Mouse (Mus musculus) midbrain, embryonic 11.5 days (tissue): ENCODE results near the gene Surf2. TPM values are rescaled to one million over a fixed set of nuclear protein-coding genes. Genes with fewer than 3 reads are reported as not detected.

ENCODE experiments used
- ATAC-seq: fragments of 200-750 bp; cut with Nextera tagmentation; 2 replicates; pipeline ENCODE4 v1.8.0; 2017; ENCODE audit warnings: moderate TSS enrichment, moderate library complexity; ENCODE audit not compliant: low FRiP score
- DNase-seq: peaks from one replicate; pipeline ENCODE4 v3.0.0; 2015; ENCODE audit warnings: low spot score; ENCODE audit errors: missing footprints
- H3K27ac ChIP-seq: fragments of 300-500 bp; sonication (generic); 2 replicates; pipeline ENCODE4 v1.5.1; 2014; ENCODE audit warnings: low read depth, low read length
- H3K27me3 ChIP-seq: fragments of 300-500 bp; sonication (generic); 2 replicates; pipeline ENCODE4 v1.6.1; 2014; ENCODE audit warnings: mild to moderate bottlenecking, low read length, moderate library complexity, mixed read lengths; ENCODE audit not compliant: control insufficient read depth, insufficient read depth
- H3K36me3 ChIP-seq: fragments of 300-500 bp; sonication (generic); 2 replicates; pipeline ENCODE4 v1.6.1; 2014; ENCODE audit warnings: mild to moderate bottlenecking, low read length, moderate library complexity, mixed read lengths; ENCODE audit not compliant: control insufficient read depth, insufficient read depth
- H3K4me1 ChIP-seq: fragments of 300-500 bp; sonication (generic); 2 replicates; pipeline ENCODE4 v1.6.1; 2014; ENCODE audit warnings: low read length; ENCODE audit not compliant: control insufficient read depth, insufficient read depth
- H3K4me2 ChIP-seq: fragments of 300-500 bp; sonication (generic); 2 replicates; pipeline ENCODE4 v1.6.1; 2014; ENCODE audit warnings: mild to moderate bottlenecking, moderate library complexity
- H3K4me3 ChIP-seq: fragments of 300-500 bp; sonication (generic); 2 replicates; pipeline ENCODE4 v1.5.1; 2014; ENCODE audit warnings: low read depth, low read length
- H3K9ac ChIP-seq: fragments of 300-500 bp; sonication (generic); 2 replicates; pipeline ENCODE4 v1.6.1; 2014; ENCODE audit warnings: low read length
- H3K9me3 ChIP-seq: fragments of 300-500 bp; sonication (generic); 2 replicates; pipeline ENCODE4 v1.6.1; 2016; ENCODE audit warnings: low read length; ENCODE audit not compliant: control insufficient read depth
- WGBS: fragments of 180-500 bp; shearing (Covaris S2); extraction: QIAGEN DNeasy Blood & Tissue Kit; methylation state at CpG from one replicate; pipeline ENCODE4 v1.1.7; 2014; 5-methylcytosine and 5-hydroxymethylcytosine counted together
- polyA plus RNA-seq: library from polyadenylated mRNA; unstranded; fragments of >200 nt; fragmentation: Nextera tagmentation; extraction: Ambion mirVana; gene quantifications from 2 replicates; pipeline ENCODE4 v1.2.1, GENCODE M21; 2014

Gene Surf2
- polyA plus RNA-seq, 1 experiment from 2014 or later = 46.5 TPM

DNA sequence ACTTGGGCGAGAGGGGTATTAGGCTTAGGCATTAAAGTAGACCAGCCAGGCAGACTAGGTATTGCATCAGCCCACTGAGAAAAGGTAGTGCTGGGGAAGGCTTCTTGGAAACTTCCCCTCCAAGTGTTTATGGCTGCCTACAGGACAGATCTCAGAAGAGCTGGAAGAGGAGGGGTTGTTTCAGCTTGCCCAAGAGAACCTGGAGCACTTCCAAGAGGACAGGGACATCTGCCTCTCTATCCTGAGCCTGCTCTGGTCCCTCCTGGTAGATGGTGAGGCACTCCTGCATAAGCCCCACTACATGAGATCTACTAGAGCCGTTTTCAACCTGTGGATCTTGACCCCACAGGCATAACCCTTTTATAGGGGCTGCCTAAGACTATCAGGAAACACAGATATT lies 34.2 kb downstream of the Surf2 start:
- DNase-seq = no peak
- no peak overlapping the region for H3K4me3 ChIP-seq
- no peaks in the 10 kb centered on the region for H3K4me1 ChIP-seq
- 92% methylated on average over 2 of the region's 2 CpGs for WGBS
- H3K36me3 ChIP-seq = peaks cover 13% of the 10 kb centered on the region
- H3K4me2 ChIP-seq = no peak overlapping the region
- H3K9me3 ChIP-seq = no peaks in the 10 kb centered on the region
- H3K27ac ChIP-seq = no peak overlapping the region
- no peak overlapping the region for H3K9ac ChIP-seq
- no peak for ATAC-seq
- no peaks in the 10 kb centered on the region for H3K27me3 ChIP-seq

DNA sequence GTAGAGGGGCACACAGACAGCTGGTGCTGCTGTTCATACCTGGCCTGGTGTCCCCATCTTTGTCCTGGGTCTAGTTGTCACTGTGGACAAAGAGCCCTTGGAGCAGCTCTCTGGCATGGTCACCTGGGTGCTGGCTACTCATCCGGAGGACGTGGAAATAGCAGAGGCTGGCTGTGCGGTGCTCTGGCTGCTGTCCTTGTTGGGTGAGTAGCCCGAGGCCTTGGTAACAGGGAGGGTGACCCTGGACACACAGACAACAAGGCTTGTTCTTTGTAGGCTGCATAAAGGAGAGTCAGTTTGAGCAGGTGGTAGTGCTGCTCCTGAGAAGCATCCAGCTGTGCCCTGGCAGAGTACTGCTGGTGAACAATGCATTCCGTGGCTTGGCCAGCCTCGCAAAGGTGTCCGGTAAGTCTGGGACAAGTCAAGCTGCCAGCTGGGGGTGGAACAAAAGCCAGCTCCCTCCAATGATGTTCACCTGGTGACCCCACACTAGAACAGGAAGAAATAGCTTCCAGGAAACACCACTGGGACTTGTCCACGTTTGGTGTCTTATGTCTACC lies 35.3 kb downstream of the Surf2 start:
- 89% methylated on average over 8 of the region's 8 CpGs for WGBS
- Histone ChIP-seq H3K4me2 (no peak overlapping the region), H3K27ac (no peak overlapping the region), H3K4me3 (no peak overlapping the region), H3K36me3 (peaks cover 20% of the 10 kb centered on the region), H3K9me3 (no peaks in the 10 kb centered on the region), H3K27me3 (no peaks in the 10 kb centered on the region), H3K9ac (no peak overlapping the region), H3K4me1 (no peaks in the 10 kb centered on the region)
- DNase-seq = no peak
- ATAC-seq = no peak

DNA sequence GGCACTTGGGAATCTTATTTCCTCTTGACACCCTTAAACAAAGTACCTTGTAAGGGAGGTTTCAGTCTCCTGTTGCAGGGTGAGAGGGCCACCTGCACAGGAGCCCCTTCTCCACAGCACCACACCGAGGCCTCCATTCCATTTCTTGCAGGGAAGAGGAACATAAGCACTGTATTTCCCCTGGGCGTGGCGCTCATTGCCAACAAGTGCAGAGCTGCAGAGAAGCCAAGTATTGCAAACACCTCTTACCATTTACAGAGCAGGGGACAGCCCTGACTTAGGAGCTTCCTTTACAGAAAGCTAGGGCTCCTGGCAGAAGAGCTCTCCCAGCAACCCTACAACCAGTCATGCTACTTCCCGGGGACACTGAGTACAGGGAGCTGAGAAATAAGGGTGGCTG lies 36.0 kb downstream of the Surf2 start:
- 94% methylated on average over 4 of the region's 4 CpGs for WGBS
- H3K4me1 ChIP-seq = no peaks in the 10 kb centered on the region
- H3K36me3 ChIP-seq = peaks cover 25% of the 10 kb centered on the region
- DNase-seq (no peak), ATAC-seq (no peak)
- H3K4me3 ChIP-seq = no peak overlapping the region
- H3K9me3 ChIP-seq = no peaks in the 10 kb centered on the region
- no peaks in the 10 kb centered on the region for H3K27me3 ChIP-seq
- H3K4me2 ChIP-seq = no peak overlapping the region
- no peak overlapping the region for H3K9ac ChIP-seq
- H3K27ac ChIP-seq = no peak overlapping the region

DNA sequence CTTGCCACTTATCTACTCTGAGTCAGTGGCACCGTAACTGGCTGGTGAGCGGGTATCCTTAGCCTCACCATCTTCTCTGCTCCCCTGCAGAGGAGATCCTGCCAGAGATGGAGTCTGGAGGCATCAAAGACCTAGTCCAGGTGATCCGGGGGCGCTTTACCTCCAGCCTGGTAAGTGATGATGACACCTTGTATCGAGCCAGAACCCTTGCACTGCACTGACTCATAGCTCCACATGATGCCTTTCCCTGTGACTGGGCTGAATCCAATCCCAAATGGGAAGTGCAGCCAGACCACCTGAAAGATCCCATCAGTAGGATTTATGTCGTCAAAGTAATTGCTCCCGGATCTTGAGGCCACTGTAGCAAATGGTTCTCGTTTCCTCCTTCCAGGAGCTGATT lies 36.7 kb downstream of the Surf2 start:
- H3K9me3 ChIP-seq = no peaks in the 10 kb centered on the region
- H3K4me2 ChIP-seq = no peak overlapping the region
- peaks cover 31% of the 10 kb centered on the region for H3K36me3 ChIP-seq
- no peaks in the 10 kb centered on the region for H3K27me3 ChIP-seq
- H3K9ac ChIP-seq = no peak overlapping the region
- 94% methylated on average over 8 of the region's 8 CpGs for WGBS
- no peak overlapping the region for H3K4me3 ChIP-seq
- H3K4me1 ChIP-seq = no peaks in the 10 kb centered on the region
- ATAC-seq (no peak), DNase-seq (no peak)
- no peak overlapping the region for H3K27ac ChIP-seq

DNA sequence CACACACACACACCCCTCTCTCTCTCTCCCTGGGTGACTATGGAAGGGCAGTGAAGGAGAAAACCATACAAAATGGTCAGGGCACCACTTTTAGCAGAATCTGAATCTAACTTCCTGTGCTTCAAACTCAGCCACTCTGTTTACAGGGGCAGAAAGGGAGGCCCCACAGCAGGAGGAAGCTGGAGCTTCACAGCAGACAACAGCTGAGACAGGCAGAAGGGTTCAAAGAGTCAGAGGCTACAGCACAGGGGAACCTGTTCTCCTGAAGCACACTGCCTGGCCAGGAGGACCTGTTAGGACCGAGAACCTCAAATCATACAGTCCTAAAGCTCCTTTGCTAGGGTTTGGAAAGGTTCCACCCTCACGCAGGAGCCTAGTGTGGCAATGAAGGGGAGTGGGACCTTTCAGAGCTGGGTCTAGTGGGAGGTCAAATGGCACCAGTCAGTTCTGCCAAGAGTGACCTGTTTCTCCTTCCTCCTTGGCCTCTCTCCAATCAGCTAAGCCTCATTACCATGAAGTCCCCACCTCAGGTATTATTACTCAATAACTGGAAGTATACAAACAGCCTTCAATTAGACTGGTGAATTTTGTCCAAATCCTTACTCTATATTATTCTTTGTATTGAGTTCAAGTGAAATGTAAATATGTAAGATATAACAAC lies 38.7 kb downstream of the Surf2 start:
- WGBS = 95% methylated on average over 2 of the region's 2 CpGs
- peaks cover 35% of the 10 kb centered on the region for H3K36me3 ChIP-seq

DNA sequence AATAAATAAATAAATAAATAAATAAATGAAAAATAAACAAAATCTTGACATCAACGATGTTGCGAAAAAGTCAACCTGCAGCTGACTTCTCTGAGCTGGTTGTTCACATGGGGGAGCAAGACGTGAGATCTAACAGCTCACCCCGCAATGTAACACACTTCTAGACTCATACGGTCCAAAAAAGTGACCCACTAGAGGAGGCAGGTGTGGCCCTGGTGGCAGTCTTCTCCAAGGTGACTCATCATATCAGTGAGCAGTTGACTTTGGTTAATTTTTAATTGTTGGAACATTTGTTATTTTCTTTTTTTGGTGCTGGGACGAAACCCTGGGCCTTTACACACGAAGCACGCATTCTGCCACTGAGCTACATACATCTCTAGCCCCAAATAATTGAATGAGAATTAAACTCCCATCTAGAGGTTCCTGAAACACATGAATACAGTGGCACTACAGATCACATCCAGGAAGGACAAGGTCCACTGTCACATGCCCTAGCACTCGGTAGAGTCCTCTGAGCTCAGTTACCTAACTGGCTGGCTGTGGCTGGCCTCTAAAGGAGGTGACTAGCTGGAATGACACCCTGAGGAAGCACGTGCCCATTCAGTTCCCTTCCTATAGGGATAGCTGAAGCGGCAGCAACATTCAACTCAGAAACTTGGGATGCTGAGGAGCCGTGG lies 40.8 kb downstream of the Surf2 start:
- 91% methylated on average over 12 of the region's 12 CpGs for WGBS
- Histone ChIP-seq H3K9ac (no peak overlapping the region), H3K27ac (no peak overlapping the region), H3K9me3 (no peaks in the 10 kb centered on the region), H3K27me3 (no peaks in the 10 kb centered on the region), H3K36me3 (peaks cover 37% of the 10 kb centered on the region), H3K4me3 (no peak overlapping the region), H3K4me2 (no peak overlapping the region), H3K4me1 (no peaks in the 10 kb centered on the region)
- ATAC-seq = no peak
- DNase-seq = no peak

More for the DNA sequence above, 38.7 kb downstream of the Surf2 start:
- H3K4me3 ChIP-seq = no peak overlapping the region
- no peak overlapping the region for H3K27ac ChIP-seq
- H3K4me2 ChIP-seq = no peak overlapping the region
- ATAC-seq = no peak
- H3K27me3 ChIP-seq = no peaks in the 10 kb centered on the region
- no peak overlapping the region for H3K9ac ChIP-seq
- no peak for DNase-seq
- H3K4me1 ChIP-seq = no peaks in the 10 kb centered on the region
- H3K9me3 ChIP-seq = no peaks in the 10 kb centered on the region

DNA sequence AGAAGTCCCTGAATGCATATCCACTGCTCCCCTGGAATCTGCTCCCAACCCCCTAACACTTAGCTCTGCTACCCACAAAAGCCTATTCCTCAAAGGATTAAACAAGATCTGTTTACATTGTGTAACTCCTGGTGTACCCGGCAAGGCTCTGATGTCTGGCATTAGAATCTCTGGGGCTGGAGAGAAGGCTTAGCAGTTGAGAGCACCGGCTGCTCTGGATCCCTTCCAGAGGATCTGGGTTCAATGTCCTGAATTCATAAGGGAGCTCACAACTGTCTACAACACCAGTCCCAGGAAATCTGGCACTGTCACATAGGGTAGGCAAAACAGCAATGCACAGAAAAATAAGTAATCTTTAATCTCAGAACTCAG lies 41.3 kb downstream of the Surf2 start:
- WGBS = 88% methylated on average over 2 of the region's 2 CpGs
- Histone ChIP-seq H3K4me2 (no peak overlapping the region), H3K36me3 (peaks cover 39% of the 10 kb centered on the region), H3K9ac (no peak overlapping the region), H3K4me1 (no peaks in the 10 kb centered on the region), H3K9me3 (no peaks in the 10 kb centered on the region), H3K4me3 (no peak overlapping the region), H3K27ac (no peak overlapping the region), H3K27me3 (no peaks in the 10 kb centered on the region)
- DNase-seq (no peak), ATAC-seq (no peak)

DNA sequence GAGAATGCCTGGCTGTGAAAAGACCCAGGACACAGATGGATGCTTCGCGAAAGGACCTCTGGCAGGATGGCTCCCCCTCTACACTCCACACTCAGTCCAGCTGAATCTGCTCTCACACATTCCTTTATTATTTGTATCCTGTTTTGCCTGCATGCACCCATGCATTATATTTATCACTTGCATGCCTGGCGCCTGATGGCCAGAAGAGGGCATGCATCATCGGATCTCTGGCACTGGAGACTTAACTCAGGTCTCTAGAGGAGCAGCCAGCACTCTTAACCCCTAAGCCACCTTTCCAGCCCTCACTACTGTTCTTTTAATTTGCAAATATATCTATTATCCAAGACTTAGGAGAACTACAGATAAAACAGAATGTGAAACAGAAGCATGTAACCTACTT lies 44.6 kb downstream of the Surf2 start:
- H3K27me3 ChIP-seq = no peaks in the 10 kb centered on the region
- H3K9ac ChIP-seq = no peak overlapping the region
- DNase-seq = no peak
- ATAC-seq = no peak
- H3K4me1 ChIP-seq = peaks cover 6% of the 10 kb centered on the region
- no peak overlapping the region for H3K27ac ChIP-seq
- no peaks in the 10 kb centered on the region for H3K9me3 ChIP-seq
- peaks cover 25% of the 10 kb centered on the region for H3K36me3 ChIP-seq
- 81% methylated on average over 4 of the region's 4 CpGs for WGBS
- no peak overlapping the region for H3K4me2 ChIP-seq
- H3K4me3 ChIP-seq = no peak overlapping the region

DNA sequence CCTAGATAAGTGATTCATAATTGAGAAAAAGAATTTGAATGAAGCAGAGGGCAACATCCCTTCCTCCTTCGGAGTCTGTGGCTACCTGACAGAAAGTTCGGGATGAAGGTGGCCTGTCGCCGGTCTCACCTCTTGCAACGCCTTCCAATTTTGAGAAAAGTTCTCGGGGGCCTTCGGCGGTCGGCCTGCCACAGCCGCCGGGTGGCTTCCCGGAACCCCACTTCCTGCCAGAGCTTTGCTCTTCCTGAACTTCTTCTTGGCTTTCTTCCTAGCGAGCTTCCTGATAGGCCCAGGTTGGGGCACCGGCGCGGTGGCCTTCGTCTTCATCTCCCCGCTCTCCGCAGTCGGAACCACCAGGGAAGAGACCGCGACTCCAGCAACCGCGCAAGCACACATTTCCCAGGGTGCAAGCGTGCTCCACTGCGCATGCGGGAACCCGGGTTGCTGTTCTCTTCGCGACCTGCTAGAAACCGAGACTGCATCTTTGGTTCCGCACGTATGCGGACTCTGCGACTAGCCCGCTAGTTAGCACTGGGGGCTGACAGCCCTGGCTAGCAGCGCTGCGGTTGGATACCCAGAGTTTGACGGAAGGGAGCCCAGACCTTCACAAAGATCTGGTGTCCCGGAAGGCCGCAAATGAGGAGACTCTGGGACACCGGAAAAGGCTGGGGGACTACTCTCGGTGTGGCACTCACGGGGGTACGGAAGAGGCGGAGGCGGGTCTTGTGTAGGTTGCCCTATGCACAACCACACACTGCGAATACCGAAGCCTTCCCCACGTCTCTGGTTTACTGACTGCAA lies 48.0 kb downstream of the Surf2 start, which contains the start of gene Rexo4:
Gene Rexo4, minus strand, starts transcription at position 464 of the 801 bp plus-strand sequence.
- H3K4me2 ChIP-seq = peak within 1 kb of the TSS; percentile 71
- no peaks in the 10 kb centered on the region for H3K9me3 ChIP-seq
- peak within 1 kb of the TSS; percentile 93 for H3K27ac ChIP-seq
- under 1% methylated on average over 50 of the region's 50 CpGs for WGBS
- DNase-seq (peak; percentile 99), ATAC-seq (peak; percentile 94)
- H3K9ac ChIP-seq = peak within 1 kb of the TSS; percentile 68
- peak within 1 kb of the TSS; percentile 57 for H3K4me3 ChIP-seq
- H3K36me3 ChIP-seq = peaks cover 4% of the 10 kb centered on the region; the same call in 1 of the 2 replicates
- H3K4me1 ChIP-seq = peaks cover 6% of the 10 kb centered on the region
- no peaks in the 10 kb centered on the region for H3K27me3 ChIP-seq
